Mouse (Mus musculus): Measurements from ENCODE around the gene Gm11232.

Gene Gm11232

GRCm38 (mm10) chr4:71757865-71758264 lies at the start of gene Gm11232:
TSS of gene Gm11232 (minus strand) at chr4:71757965.
- no peak for DNase-seq (ENCODE audit: low spot score)

GRCm38 (mm10) chr4:71805977-71806534 lies 48.3 kb upstream of the Gm11232 start:
- DNase-seq (ENCODE audit: low spot score): no peak

GRCm38 (mm10) chr4:71765529-71765928 lies 7.8 kb upstream of the Gm11232 start:
- no peak for DNase-seq (ENCODE audit: low spot score)

- no peak for DNase-seq (ENCODE audit: low spot score)
These were observed 7.3 kb upstream of the Gm11232 start for GRCm38 (mm10) chr4:71765071-71765470.

- DNase-seq (ENCODE audit: low spot score): peak; percentile 7
These were observed 1.1 kb downstream of the Gm11232 start for GRCm38 (mm10) chr4:71756441-71757221.

- no peak for DNase-seq (ENCODE audit: low spot score)
These were observed 12.0 kb downstream of the Gm11232 start for GRCm38 (mm10) chr4:71745741-71746140.

GRCm38 (mm10) chr4:71736529-71736928 lies 21.2 kb downstream of the Gm11232 start:
- DNase-seq (ENCODE audit: low spot score): no peak

- DNase-seq (ENCODE audit: low spot score): no peak
These were observed 22.5 kb downstream of the Gm11232 start for GRCm38 (mm10) chr4:71735261-71735660.

- no peak for DNase-seq (ENCODE audit: low spot score)
These were observed 28.4 kb downstream of the Gm11232 start for GRCm38 (mm10) chr4:71729401-71729800.

- DNase-seq (ENCODE audit: low spot score): no peak
These were observed 30.2 kb downstream of the Gm11232 start for GRCm38 (mm10) chr4:71727611-71728010.

GRCm38 (mm10) chr4:71727056-71727455 lies 30.7 kb downstream of the Gm11232 start:
- no peak for DNase-seq (ENCODE audit: low spot score)

GRCm38 (mm10) chr4:71725889-71726288 lies 31.9 kb downstream of the Gm11232 start:
- DNase-seq (ENCODE audit: low spot score): no peak

Data from testis, postnatal 14 days (tissue).